Mouse (Mus musculus) embryonic fibroblast, embryonic 13.5 days (primary cell): ENCODE results near the gene Rabif.

Source experiments
- CTCF ChIP-seq: IDR thresholded peaks from 2 replicates; pipeline ENCODE4 v1.5.1; 2011; ENCODE audit warnings: mild to moderate bottlenecking, control low read depth, low read length, moderate library complexity, borderline replicate concordance; ENCODE audit not compliant: insufficient read depth
- POLR2A ChIP-seq: IDR thresholded peaks from 2 replicates; pipeline ENCODE4 v1.6.1; 2011; ENCODE audit warnings: low read depth, mild to moderate bottlenecking, control low read depth, low read length, moderate library complexity

DNA sequence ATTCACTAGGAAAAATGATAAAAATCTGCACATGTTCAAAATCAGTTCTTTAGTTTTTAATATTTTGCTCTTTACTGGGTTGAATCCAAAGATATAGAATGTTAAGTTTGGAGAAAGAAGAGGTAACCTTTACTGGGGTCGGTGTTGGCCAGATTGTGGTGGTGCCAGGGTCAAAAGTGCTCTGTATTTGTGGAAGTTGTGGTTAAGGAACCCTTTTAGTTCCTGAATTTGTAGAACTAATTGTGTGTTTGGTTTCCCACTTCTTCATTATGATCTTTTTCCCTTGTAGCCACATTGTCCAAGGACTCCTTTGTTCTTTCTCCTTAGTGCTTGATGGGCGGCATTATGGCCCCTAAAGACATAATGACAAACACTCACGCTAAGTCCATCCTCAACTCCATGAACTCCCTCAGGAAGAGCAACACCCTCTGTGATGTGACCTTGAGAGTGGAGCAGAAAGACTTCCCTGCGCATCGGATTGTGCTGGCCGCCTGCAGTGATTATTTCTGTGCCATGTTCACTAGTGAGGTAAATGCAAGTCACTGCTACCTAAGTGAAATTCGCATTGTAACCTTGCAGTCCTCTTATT, 36.2 kb upstream of the Rabif start:
- no peak for TF ChIP-seq POLR2A
- TF ChIP-seq CTCF = no peak
